Mouse (Mus musculus): Measurements from ENCODE around the gene Fadd.

Fadd gene

GRCm38 (mm10) chr7:144582284-144582980 is at the start of gene Fadd:
Gene Fadd, minus strand, starts transcription at chr7:144582463.
- in situ Hi-C loops (cut with MseI, MboI) = no loop called here

GRCm38 (mm10) chr7:144630622-144631021 is 48.4 kb upstream of the Fadd start:
- in situ Hi-C loops (cut with MseI, MboI) = no loop called here

DNA sequence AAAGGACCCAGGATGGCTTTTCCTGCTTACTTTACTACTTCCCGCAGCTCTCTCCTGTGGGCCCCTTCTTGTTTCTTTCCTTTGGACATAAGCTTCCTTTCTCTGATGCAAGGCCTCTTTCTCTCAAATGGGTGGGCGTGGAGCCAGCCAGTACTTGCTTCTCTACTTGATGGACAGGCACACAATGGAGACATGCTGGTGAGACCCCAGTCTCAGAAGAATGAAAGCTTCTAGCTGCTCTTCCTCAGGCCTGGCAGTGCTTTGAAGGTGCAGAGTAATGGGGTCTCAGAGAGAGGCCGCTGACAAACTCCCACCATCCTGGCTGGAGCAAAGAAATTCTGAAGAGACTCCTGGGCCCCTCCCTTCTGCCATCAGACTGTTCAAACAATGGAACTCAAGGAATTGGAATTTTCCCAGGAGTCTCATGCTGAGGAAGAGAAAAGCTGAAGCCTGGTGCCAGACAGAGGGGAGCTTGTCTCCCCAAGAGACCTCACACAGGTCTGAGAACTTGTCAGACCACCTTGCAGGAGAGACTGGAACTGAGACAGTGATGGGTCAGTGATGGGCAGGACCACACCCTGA is 46.2 kb upstream of the Fadd start:
- in situ Hi-C loops (cut with MseI, MboI) = no loop called here

- in situ Hi-C loops (cut with MseI, MboI) = no loop called here
Measured at GRCm38 (mm10) chr7:144627606-144628333, 45.5 kb upstream of the Fadd start.

GRCm38 (mm10) chr7:144626042-144626441 is 43.8 kb upstream of the Fadd start:
- in situ Hi-C loops (cut with MseI, MboI) = no loop called here

DNA sequence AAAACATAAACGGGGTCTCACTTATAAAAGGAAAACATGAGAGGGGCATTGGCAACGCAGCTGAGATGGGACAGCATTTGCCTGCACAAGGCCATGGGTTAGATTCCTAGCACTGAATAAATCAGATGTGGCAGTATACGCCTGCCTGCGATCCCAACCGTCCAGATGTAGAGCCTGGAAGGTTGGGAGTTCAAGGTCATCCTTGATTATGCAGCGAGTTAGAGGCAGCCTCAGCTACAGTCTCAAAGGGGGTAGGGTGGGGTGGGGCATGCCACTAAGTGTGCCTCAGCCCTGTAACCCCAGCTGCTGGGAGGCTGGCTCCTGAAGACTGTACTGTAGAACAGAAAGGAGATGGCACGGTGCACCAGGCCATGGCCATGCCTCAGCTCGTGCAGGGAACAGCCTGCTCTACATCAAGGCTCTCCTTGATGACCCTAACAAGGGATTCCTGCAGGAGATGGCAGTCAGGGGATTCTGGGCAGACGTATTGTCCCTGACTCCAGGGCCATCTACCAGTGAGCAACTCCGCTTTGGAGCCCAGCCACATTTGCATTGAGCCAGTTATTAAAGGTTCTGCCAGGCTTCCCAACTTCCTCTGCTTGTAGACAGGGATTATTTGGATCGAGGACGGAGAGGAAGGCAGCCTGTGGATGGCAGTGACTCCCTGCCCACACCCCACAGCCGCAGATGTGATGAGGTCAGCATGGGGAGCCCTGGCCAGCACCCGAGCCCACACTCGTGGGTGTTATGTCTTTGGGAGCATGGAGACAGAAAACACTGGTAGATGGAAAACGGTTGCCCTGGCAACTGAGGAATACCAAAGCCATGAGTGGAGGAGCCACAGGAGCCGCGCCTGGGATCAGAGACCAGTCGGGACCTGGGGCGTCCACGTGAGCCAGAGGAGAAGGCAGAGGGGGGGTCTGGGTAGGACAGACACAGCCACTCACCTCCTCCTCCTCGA is 38.7 kb upstream of the Fadd start:
- in situ Hi-C loops (cut with MseI, MboI) = no loop called here

GRCm38 (mm10) chr7:144620315-144620714 is 38.1 kb upstream of the Fadd start:
- in situ Hi-C loops (cut with MseI, MboI) = no loop called here

DNA sequence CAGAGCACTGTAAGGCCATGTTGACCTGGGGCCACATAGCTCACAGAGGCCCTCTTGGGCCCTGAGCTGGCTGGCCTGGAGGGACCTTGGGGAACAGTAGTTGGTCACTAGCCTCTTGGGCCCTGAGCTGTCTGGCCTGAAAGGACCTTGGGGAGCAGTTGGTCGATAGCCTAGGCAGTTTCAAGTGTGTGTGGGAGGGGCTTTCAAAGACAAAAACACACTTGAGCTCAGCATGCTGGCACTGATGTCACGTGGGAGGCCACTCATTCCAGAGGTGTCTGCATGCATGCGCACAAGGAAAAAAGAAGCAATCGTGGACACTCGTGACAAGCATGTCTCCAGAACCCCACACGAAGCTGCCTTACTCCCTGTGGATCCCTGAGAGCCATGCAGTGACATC is 33.1 kb upstream of the Fadd start:
- in situ Hi-C loops (cut with MseI, MboI) = no loop called here

GRCm38 (mm10) chr7:144612829-144613228 is 30.6 kb upstream of the Fadd start:
- in situ Hi-C loops (cut with MseI, MboI) = no loop called here

GRCm38 (mm10) chr7:144612351-144612750 is 30.1 kb upstream of the Fadd start:
- in situ Hi-C loops (cut with MseI, MboI) = no loop called here

GRCm38 (mm10) chr7:144611595-144611994 is 29.3 kb upstream of the Fadd start:
- in situ Hi-C loops (cut with MseI, MboI) = no loop called here

DNA sequence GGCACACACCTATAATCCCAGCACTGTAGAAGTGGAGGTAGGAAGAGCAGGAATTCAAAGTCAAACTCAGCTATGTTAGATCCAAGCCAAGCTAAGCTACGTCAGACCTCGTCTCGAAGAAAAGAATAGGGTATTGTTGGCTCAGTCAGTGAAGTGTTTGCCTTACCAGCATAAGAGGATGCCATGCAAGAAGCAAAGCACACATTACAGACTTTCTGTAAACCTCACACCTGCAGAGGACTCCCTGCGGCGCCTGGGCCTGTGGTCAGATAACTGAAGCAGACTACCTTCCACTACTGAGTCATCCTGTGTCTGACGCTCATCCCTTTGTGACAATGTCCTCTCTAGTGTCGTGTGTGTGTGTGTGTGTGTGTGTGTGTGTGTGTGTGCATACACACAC is 27.3 kb upstream of the Fadd start:
- in situ Hi-C loops (cut with MseI, MboI) = no loop called here

GRCm38 (mm10) chr7:144607862-144608261 is 25.6 kb upstream of the Fadd start:
- in situ Hi-C loops (cut with MseI, MboI) = no loop called here

DNA sequence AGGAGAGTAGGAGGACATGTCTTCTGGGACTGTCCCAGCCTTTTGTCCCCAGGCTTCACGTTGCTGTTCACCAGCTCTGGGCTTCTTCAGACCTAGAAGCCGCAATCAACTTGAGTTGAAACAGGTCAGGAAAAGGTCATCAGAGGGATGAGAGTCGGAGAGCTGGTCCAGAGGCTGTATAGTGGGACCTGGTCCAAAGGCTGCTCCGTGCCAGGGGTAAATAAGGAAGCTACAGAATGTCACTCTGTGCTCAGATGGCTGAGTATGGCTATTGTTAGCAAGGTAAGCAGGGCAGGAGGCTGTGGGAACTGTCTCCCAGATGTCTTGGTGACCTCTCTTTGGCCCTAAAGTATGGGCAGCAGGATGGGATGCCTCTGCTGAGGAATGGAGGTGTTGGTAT is 22.5 kb upstream of the Fadd start:
- in situ Hi-C loops (cut with MseI, MboI) = no loop called here

DNA sequence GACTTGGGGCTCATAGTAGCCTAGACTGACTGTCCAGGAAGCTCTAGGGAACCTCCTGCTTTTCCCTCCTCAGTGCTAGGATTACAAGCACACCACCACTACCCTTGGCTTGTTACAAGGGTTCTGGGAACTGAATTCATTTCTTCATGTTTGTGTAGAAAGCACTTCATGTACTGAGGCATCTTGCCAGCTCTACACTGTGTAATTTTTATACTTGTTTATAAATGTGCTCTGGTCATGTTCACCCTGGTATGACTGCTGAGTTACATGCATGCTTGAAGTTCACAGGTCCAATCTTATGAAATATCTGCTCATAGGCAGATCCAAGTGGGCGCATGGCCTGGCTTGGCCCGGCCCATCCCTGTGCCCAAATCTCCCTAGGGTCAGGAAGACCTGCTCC is 22.0 kb upstream of the Fadd start:
- in situ Hi-C loops (cut with MseI, MboI) = no loop called here

DNA sequence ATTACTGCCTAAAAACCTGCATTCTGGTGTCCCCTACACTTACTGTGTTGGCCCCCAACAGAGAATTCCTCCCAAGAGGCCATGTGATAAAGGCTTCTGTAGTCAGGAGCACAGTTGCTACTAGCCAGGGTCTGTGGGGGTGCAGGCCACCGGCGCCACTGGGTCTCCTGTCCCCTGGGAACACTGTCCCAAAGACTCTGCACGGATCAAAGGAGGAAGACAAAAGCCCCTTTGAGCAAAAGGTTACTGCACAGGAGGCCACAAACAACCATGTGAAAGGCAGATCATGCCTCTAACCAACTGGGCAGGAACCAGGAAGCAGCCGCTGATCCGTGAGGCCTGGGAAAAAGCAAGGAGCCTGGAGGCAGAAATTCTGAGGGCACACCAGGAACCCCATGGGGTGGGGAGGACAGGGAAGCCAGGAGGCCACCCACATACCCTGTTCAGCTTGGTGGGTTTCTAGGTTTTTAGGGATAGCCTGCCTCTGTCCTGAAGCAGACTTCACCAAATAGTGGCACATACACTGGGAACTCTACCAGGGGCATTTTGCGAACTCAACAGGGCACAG is 18.2 kb upstream of the Fadd start:
- in situ Hi-C loops (cut with MseI, MboI) = no loop called here

DNA sequence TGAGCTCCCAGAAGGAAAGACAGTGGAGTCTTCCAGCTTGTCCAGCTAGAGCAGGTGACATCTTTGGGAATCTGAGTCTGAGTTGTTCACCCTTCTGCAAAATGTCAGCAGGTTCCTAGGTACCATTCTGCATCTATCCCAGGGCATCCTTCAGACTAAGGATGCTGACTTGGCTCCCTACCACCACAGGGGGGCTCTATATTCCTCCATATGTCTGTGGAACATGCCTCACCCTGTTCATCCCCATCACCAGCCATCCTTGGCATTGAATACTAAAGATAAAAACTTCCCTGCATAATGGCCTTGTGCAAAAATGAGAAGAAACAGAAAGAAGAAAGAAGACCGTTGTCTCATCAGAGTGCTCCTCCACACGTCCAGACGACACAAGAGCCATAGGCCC is 7.2 kb upstream of the Fadd start:
- in situ Hi-C loops (cut with MseI, MboI) = loop anchor here (5.0 kb wide), 1 partner anchor 188 kb away; no protein-coding TSS in a partner anchor

GRCm38 (mm10) chr7:144587291-144587690 is 5.0 kb upstream of the Fadd start:
- in situ Hi-C loops (cut with MseI, MboI) = loop anchor here (5.0 kb wide), 1 partner anchor 190 kb away; no protein-coding TSS in a partner anchor

DNA sequence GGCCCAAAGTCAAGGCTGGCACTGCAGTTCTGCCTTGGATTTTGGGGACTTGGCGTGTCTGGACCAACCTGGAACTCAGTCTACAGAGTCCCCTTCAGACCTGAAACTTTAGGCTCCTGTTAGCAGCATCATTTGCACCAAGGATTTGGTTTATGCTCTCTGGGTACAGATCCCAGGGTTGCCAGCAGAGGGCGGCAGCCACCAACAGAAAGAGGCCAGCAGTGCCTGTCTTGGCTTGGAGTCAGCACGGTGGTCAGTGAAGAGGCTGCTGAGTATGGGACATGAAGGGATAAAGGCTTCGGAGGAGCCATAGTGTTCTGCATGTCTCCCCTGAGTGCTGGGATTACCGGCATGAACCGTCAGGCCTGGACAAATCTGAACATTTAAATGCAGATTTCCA is 3.4 kb upstream of the Fadd start:
- in situ Hi-C loops (cut with MseI, MboI) = loop anchor here (5.0 kb wide), 1 partner anchor 192 kb away; no protein-coding TSS in a partner anchor

DNA sequence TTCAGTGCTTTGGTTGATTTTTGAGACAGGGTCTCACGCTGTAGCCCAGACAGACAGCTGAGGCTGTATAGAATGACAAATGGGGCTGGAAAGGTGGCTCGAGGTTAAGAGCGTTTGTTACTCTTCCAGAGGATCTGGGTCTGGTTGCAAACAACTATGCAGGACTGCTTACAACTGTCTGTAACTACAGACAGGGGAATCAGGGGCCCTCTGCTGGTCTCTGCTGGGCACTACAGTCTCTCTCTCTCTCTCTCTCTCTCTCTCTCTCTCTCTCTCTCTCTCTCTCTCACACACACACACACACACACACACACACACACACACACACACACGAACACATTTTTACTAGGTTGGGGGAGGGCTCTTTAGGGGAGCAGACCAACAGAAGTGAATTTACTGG is 1.4 kb upstream of the Fadd start:
- in situ Hi-C loops (cut with MseI, MboI) = no loop called here

DNA sequence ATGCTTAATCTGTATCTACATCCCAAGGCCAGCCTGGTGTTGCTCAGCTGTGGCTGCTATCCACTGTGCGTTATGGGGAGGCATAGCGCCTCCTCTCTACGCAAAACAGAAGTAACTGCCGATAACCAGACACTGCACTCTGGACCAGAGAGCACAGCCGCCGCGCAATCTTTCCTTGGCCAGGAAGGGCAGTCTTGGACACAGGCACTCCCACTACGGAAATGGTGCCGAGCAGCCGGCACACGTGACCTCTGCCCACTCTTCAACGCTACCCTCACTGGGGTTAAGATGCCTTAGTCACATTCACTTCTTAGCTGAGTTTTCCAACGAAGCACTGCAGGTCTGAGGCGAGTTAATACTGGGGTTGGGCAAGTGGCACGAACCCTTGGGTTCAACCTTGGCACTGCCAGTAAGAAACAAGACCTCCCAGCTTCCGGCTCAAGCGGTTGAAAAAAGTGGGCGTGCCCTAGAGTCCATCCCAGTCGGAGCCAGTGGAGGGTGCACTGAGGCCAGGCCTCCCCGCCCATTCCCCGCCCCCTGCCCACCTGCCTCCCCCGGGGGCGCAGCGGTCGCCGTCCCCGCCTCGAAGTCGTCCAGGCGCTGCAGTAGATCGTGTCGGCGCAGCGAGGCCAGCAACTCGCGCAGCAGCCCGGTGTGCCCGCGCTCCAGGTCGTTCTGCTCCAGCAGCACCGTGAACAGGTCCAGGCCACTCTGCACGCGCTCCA is 542 bp downstream of the Fadd start:
- in situ Hi-C loops (cut with MseI, MboI) = no loop called here
